Mouse (Mus musculus) liver, postnatal 0 days (tissue): ENCODE measurements around the gene Arhgap45. TPM values are rescaled to one million over a fixed set of nuclear protein-coding genes. Genes with fewer than 3 reads are reported as not detected.

Source experiments
- ATAC-seq: fragments of 200-750 bp; cut with Nextera tagmentation; 2 replicates; pipeline ENCODE4 v1.8.0; 2017; ENCODE audit warnings: mild to moderate bottlenecking, moderate library complexity
- DNase-seq: peaks from one replicate; pipeline ENCODE4 v3.0.0-alpha.2; 2016
- H3K27ac ChIP-seq: fragments of 300-500 bp; sonication (generic); 2 replicates; pipeline ENCODE4 v1.5.1; 2014; ENCODE audit warnings: antibody characterized with exemption, moderate library complexity, mild to moderate bottlenecking, low read depth
- H3K27me3 ChIP-seq: fragments of 300-500 bp; sonication (generic); 2 replicates; pipeline ENCODE4 v1.6.1; 2014; ENCODE audit warnings: low read length, control low read depth, mixed read lengths; ENCODE audit not compliant: insufficient read depth
- H3K36me3 ChIP-seq: fragments of 300-500 bp; sonication (generic); replicated peaks from 2 replicates; pipeline ENCODE4 v1.6.1; 2014; ENCODE audit warnings: mild to moderate bottlenecking, control low read depth, low read length, moderate library complexity, mixed read lengths; ENCODE audit not compliant: insufficient read depth
- H3K4me1 ChIP-seq: fragments of 300-500 bp; sonication (generic); 2 replicates; pipeline ENCODE4 v1.6.1; 2014; ENCODE audit warnings: antibody characterized with exemption, mild to moderate bottlenecking, control low read depth; ENCODE audit not compliant: insufficient read depth
- H3K4me2 ChIP-seq: fragments of 300-500 bp; sonication (generic); 2 replicates; pipeline ENCODE4 v1.6.1; 2014; ENCODE audit warnings: low read depth, mild to moderate bottlenecking, low read length, moderate library complexity, mixed read lengths
- H3K4me3 ChIP-seq: fragments of 300-500 bp; sonication (generic); 2 replicates; pipeline ENCODE4 v1.5.1; 2014; ENCODE audit warnings: low read depth, low read length
- H3K9ac ChIP-seq: fragments of 300-500 bp; sonication (generic); replicated peaks from 2 replicates; pipeline ENCODE4 v1.6.1; 2014; ENCODE audit warnings: mild to moderate bottlenecking, moderate library complexity
- H3K9me3 ChIP-seq: fragments of 300-500 bp; sonication (generic); 2 replicates; pipeline ENCODE4 v1.6.1; 2016; ENCODE audit warnings: mild to moderate bottlenecking, control low read depth, low read length, mixed read lengths
- CTCF ChIP-seq: sonication (generic); IDR thresholded peaks from 2 replicates; pipeline ENCODE4 v1.5.1; 2016; ENCODE audit warnings: antibody characterized with exemption, low read depth
- EP300 ChIP-seq: IDR thresholded peaks from 2 replicates; pipeline ENCODE4 v1.6.1; 2016; ENCODE audit warnings: antibody characterized with exemption, low read depth, mild to moderate bottlenecking
- WGBS: fragments of 180-500 bp; shearing (Covaris S2); extraction: QIAGEN DNeasy Blood & Tissue Kit; methylation state at CpG from one replicate; pipeline ENCODE4 v1.1.7; 2014; ENCODE audit not compliant: insufficient replicate concordance; 5-methylcytosine and 5-hydroxymethylcytosine counted together
- polyA plus RNA-seq: library from polyadenylated mRNA; unstranded; fragments of >200 nt; fragmentation: Nextera tagmentation; extraction: Ambion mirVana; gene quantifications from 2 replicates; pipeline ENCODE4 v1.2.1, GENCODE M21; 2015

The Arhgap45 gene
- polyA plus RNA-seq, 1 experiment from 2014 or later = 14.2 TPM

DNA sequence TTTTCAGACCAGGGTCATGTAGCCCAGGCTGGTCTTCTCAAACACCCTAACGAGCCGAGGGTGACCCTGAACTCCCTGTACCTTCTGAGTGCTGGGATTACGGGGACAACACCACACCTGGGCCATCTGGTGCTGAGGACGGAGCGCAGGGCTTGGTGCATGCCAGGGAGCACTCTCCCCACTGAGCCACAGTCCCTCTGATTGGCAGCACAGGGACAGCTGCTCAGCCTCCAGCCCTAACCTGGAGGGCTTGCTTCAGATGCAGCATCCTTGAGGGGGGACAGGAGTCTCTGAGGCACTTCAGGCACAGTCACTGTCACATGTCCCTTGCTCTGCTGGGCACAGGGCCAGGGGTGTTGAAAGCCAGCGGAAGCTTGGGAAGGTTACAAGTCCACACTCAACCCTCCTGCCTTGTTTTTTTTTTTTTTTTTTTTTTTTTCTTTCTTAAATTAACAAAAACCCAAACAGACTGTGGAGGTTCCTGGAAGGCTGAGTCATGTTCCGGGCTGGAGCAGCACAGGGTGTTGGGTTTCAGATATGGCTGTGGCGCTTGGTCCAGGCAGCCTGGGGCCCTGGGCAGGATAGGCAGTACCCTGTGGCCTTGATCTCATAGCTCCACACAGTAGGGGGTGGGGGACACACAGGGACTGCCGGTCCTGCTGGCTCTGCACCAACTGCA, 54.5 kb downstream of the Arhgap45 start:
- H3K4me1 ChIP-seq = peaks cover 45% of the 10 kb centered on the region
- H3K4me2 ChIP-seq = peak overlapping the region; percentile 53
- H3K27me3 ChIP-seq = no peaks in the 10 kb centered on the region
- H3K9me3 ChIP-seq = no peaks in the 10 kb centered on the region
- peak overlapping the region; percentile 97 for H3K27ac ChIP-seq
- peak; percentile 91 for DNase-seq
- peaks cover 47% of the 10 kb centered on the region for H3K36me3 ChIP-seq
- peak; percentile 92 for ATAC-seq
- no peak overlapping the region for H3K4me3 ChIP-seq
- TF ChIP-seq CTCF (no peak), EP300 (peak; percentile 92)
- peak overlapping the region; percentile 52 for H3K9ac ChIP-seq
- 41% methylated on average over 9 of the region's 9 CpGs for WGBS

DNA sequence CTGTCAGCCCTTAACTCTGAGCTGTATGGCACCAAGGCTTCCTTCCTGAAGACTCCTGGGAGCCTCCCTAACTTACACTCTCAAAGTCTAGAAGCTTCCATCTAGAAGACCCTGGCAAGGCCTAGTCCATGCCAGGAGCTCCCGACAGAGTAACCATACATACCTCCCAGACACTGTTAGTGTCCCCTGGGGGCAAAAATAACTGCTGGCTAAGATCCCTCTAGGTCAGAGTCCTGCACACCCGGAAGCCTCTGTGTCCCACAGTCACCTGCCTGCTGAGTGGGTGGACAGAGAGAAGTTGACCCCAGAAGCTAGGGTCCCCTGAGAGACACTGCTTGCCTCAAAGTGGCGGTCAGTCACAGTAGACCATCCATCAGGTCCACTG, 55.1 kb downstream of the Arhgap45 start:
- 46% methylated on average over 3 of the region's 3 CpGs for WGBS
- Histone ChIP-seq H3K36me3 (peaks cover 42% of the 10 kb centered on the region), H3K27me3 (no peaks in the 10 kb centered on the region), H3K4me2 (peak overlapping the region; percentile 53), H3K4me3 (no peak overlapping the region), H3K9ac (peak overlapping the region; percentile 52), H3K9me3 (no peaks in the 10 kb centered on the region), H3K27ac (peak overlapping the region; percentile 97), H3K4me1 (peaks cover 48% of the 10 kb centered on the region)
- ATAC-seq = peak; percentile 16; the same call in 1 of the 2 replicates
- TF ChIP-seq CTCF = no peak
- no peak for TF ChIP-seq EP300
- DNase-seq = no peak

DNA sequence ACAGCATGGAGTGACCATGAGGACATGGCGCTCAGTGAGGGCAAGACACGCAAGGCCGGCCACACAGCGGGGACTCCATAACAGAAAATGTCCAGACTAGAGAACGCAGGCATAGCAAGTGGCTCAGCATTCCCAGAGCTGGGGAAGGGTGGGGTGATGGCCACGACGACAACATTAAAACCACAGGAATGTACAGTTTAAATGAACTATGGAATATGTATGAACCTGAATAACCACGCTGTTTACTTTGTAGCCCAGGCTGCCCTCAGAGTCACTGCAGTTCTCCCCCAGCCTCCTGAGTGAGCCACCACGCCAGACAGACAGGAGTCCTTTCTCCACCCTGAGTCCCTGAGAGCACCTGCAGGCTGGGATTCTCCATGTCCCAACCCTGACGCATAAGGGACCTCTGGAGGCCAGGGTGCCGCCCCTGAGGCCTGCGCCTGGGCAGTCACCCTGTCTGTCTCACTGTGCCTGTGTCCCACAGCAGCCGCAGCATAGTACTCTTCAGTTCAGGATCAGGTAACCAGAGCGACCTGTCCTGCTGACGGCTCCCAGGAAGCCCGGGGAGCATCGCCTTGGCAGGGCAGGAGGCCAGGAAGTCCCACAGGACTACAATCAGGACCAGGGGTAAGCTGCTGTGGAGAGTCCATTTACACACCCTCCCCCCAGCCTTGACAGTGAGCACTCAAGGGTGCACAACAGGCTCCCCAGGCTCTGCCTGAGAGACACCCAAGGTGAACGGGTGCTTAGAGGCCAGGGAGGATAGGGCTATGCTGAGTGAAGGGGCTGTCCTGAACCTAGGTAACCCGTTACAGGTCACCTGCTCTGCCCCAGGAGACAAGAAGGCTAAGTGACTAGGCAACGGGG, 56.4 kb downstream of the Arhgap45 start:
- Histone ChIP-seq H3K27me3 (no peaks in the 10 kb centered on the region), H3K27ac (peak overlapping the region; percentile 97), H3K4me3 (no peak overlapping the region), H3K36me3 (peaks cover 30% of the 10 kb centered on the region), H3K4me2 (no peak overlapping the region; the same call in 1 of the 2 replicates), H3K9me3 (no peaks in the 10 kb centered on the region), H3K9ac (peak overlapping the region; percentile 19; the same call in 1 of the 2 replicates), H3K4me1 (peaks cover 48% of the 10 kb centered on the region)
- no peak for TF ChIP-seq CTCF
- no peak for TF ChIP-seq EP300
- 83% methylated on average over 20 of the region's 20 CpGs for WGBS
- ATAC-seq (no peak), DNase-seq (no peak)

DNA sequence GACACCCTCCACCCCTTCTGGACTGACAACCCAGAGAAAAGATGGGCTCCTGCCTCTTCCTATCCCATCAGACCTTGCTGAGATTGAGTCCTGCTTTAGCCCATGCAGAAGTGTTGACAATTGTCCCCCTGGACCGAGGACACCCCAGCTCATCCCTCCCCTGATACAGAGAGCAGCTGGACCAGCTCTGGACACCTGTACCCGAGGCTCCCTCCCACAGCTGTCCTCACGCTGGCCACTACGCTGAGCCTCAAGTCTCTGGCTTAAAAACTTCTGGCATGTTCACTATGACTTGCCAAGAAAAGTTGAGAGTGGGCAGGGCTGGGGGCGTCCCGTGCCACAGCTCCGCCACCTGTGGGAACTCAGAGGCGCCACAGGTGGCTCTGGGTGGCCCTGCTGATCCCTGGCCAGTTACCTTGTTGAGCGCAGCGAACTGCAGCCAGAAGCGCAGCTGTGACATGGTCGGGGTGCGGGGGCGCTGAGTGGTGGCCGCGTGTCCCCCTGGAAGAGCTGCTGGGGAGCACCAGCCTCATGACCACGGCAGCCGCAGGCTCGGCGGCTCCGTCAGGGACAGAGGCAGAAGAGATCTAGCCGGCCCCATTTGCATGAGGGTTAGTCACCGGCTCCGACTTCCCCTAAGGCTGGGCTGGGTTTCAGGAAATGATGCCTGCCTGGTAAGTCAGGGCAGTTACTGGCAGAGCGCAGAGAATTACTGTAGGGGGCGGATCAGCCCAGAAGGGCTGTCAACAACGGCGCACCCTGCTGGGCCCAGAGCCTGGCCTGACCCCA, 58.6 kb downstream of the Arhgap45 start:
- H3K4me2 ChIP-seq = peak overlapping the region; percentile 63
- peak; percentile 43 for ATAC-seq
- H3K27ac ChIP-seq = peak overlapping the region; percentile 90
- peaks cover 54% of the 10 kb centered on the region for H3K4me1 ChIP-seq
- 23% methylated on average over 26 of the region's 28 CpGs for WGBS
- no peaks in the 10 kb centered on the region for H3K9me3 ChIP-seq
- peak; percentile 82 for DNase-seq
- TF ChIP-seq EP300 (peak; percentile 84), CTCF (peak; percentile 73)
- H3K4me3 ChIP-seq = peak overlapping the region; percentile 44
- peaks cover 32% of the 10 kb centered on the region for H3K36me3 ChIP-seq
- peak overlapping the region; percentile 65 for H3K9ac ChIP-seq
- H3K27me3 ChIP-seq = no peaks in the 10 kb centered on the region

DNA sequence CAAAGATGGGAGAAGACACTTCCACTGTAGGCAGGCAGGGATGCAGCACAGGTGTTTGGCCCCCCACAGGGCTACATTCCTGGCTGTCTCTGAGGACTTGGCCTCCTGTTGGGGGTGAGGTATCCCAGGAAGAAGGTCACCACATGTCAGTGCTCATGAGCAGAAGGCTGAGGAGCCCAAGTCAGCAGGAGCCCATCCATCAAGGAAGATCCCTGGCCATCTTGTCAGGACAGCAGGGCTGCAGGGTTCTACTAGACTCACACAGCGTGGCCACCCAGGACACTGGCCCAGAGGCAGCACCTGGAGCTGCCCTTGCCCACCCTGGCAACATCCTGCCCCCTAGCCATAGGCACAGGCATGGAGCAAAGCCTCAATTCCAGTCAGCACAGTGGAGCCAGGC, 59.5 kb downstream of the Arhgap45 start:
- Histone ChIP-seq H3K9me3 (no peaks in the 10 kb centered on the region), H3K9ac (no peak overlapping the region), H3K4me2 (peak overlapping the region; percentile 63; the same call in 1 of the 2 replicates), H3K27ac (peak overlapping the region; percentile 90), H3K4me1 (peaks cover 48% of the 10 kb centered on the region), H3K4me3 (no peak overlapping the region), H3K27me3 (no peaks in the 10 kb centered on the region), H3K36me3 (peaks cover 38% of the 10 kb centered on the region)
- WGBS = 75% methylated on average over 1 of the region's 1 CpGs
- TF ChIP-seq EP300 (no peak), CTCF (0 out of 2 replicates have a peak, but pooled peaks have one; percentile 8)
- ATAC-seq = no peak
- DNase-seq = no peak

DNA sequence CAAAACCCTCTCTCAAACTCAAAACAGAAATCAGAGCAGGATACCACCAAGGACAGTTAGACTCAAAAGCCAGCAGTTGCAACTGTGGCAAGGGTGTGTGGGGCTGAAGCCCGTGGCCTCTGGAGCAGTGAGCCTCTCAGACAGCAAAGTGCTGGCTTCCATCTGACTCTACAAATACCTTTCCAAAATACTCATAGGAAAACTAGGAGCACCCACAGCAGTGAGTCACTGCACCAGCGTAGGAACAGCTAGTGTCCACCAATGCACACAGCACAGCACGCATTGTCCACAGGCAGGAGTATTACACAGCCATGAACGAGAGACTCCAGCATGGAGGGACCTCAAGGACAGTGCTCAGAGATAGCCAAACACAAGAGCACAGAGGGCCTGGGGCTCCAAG, 59.9 kb downstream of the Arhgap45 start:
- Histone ChIP-seq H3K27me3 (no peaks in the 10 kb centered on the region), H3K9ac (no peak overlapping the region), H3K4me2 (no peak overlapping the region), H3K27ac (peak overlapping the region; percentile 90), H3K4me1 (peaks cover 47% of the 10 kb centered on the region), H3K9me3 (no peaks in the 10 kb centered on the region), H3K4me3 (no peak overlapping the region), H3K36me3 (peaks cover 42% of the 10 kb centered on the region)
- TF ChIP-seq CTCF = no peak
- TF ChIP-seq EP300 = no peak
- 93% methylated on average over 4 of the region's 4 CpGs for WGBS
- DNase-seq (no peak), ATAC-seq (no peak)
